Mouse (Mus musculus) forebrain, embryonic 12.5 days (tissue): ENCODE data around the gene Fxn. TPM values are rescaled to one million over a fixed set of nuclear protein-coding genes. Genes with fewer than 3 reads are reported as not detected.

Experiments
- ATAC-seq: fragments of 200-750 bp; cut with Nextera tagmentation; 2 replicates; pipeline ENCODE4 v1.8.0; 2017; ENCODE audit warnings: moderate TSS enrichment; ENCODE audit not compliant: low FRiP score
- H3K27ac ChIP-seq: fragments of 300-500 bp; sonication (generic); 2 replicates; pipeline ENCODE4 v1.5.1; 2016; ENCODE audit warnings: mild to moderate bottlenecking
- H3K27me3 ChIP-seq: fragments of 300-500 bp; sonication (generic); 2 replicates; pipeline ENCODE4 v1.6.1; 2016; ENCODE audit warnings: mild to moderate bottlenecking
- H3K36me3 ChIP-seq: fragments of 300-500 bp; sonication (generic); replicated peaks from 2 replicates; pipeline ENCODE4 v1.6.1; 2016; ENCODE audit warnings: mild to moderate bottlenecking
- H3K4me1 ChIP-seq: fragments of 300-500 bp; sonication (generic); 2 replicates; pipeline ENCODE4 v1.6.1; 2016
- H3K4me2 ChIP-seq: fragments of 300-500 bp; sonication (generic); 2 replicates; pipeline ENCODE4 v1.6.1; 2016; ENCODE audit warnings: mild to moderate bottlenecking, moderate library complexity
- H3K4me3 ChIP-seq: fragments of 300-500 bp; sonication (generic); replicated peaks from 2 replicates; pipeline ENCODE4 v1.5.1; 2016; ENCODE audit warnings: mild to moderate bottlenecking
- H3K9ac ChIP-seq: fragments of 300-500 bp; sonication (generic); 2 replicates; pipeline ENCODE4 v1.6.1; 2016; ENCODE audit warnings: mild to moderate bottlenecking
- H3K9me3 ChIP-seq: fragments of 300-500 bp; sonication (generic); 2 replicates; pipeline ENCODE4 v1.6.1; 2016
- WGBS: fragments of 180-500 bp; shearing (Covaris S2); methylation state at CpG from one replicate; pipeline ENCODE4 v1.1.7; 2016; 5-methylcytosine and 5-hydroxymethylcytosine counted together
- polyA plus RNA-seq: library from polyadenylated mRNA; unstranded; fragments of >200 nt; fragmentation: Nextera tagmentation; extraction: Ambion mirVana; gene quantifications from 2 replicates; pipeline ENCODE4 v1.2.1, GENCODE M21; 2016

Gene Fxn
- polyA plus RNA-seq, 1 experiment from 2014 or later = 52.2 TPM

DNA sequence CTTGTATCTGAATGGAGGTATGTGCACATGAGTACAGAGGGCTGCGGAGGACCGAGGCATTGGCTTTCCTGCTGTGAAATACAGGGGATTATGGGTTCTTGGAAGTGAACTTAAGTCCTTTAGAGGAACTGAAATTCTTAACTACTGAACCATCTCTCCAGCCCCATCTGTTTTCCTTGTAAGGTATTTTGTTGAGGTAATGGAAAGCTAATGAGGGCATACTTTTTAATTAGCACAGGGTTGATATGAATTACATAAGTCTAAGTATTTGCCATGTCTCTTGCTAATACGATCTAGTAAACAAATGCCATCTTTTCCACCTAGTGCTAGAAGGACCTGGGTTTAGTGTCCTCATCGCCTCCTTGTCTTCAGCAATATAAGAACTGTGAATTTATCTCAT lies 34.8 kb upstream of the Fxn start:
- no peaks in the 10 kb centered on the region for H3K9me3 ChIP-seq
- no peak for ATAC-seq
- H3K4me2 ChIP-seq = no peak overlapping the region
- no peak overlapping the region for H3K9ac ChIP-seq
- H3K36me3 ChIP-seq = no peaks in the 10 kb centered on the region
- H3K27me3 ChIP-seq = 0 out of 2 replicates have a peak, but pooled peaks cover 3% of the 10 kb centered on the region
- 84% methylated on average over 4 of the region's 4 CpGs for WGBS
- no peak overlapping the region for H3K27ac ChIP-seq
- H3K4me1 ChIP-seq = peaks cover 44% of the 10 kb centered on the region
- no peak overlapping the region for H3K4me3 ChIP-seq

DNA sequence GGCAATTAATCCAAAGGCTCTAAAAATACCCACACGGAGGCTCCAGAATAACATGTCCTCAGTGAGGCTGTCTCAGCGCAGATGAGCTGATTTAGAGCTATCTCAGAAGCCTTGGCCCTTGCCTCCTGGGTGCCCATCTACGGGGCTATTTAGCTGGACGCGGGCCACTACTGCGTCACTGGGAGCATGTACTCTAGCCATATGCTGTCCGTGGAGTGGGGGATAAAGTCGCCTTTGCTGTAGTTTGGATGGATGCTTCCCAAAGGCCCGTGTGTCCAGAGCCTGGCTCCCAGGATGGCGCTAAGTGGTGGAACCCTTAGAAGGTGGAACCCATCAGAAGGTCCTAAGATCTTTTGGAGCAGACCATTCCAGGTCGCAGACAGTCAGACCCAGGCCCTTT lies 34.3 kb upstream of the Fxn start:
- 95% methylated on average over 11 of the region's 11 CpGs for WGBS
- Histone ChIP-seq H3K4me3 (no peak overlapping the region), H3K36me3 (no peaks in the 10 kb centered on the region), H3K4me1 (peaks cover 44% of the 10 kb centered on the region), H3K27ac (no peak overlapping the region), H3K4me2 (no peak overlapping the region), H3K27me3 (0 out of 2 replicates have a peak, but pooled peaks cover 3% of the 10 kb centered on the region), H3K9ac (no peak overlapping the region), H3K9me3 (no peaks in the 10 kb centered on the region)
- ATAC-seq = no peak

DNA sequence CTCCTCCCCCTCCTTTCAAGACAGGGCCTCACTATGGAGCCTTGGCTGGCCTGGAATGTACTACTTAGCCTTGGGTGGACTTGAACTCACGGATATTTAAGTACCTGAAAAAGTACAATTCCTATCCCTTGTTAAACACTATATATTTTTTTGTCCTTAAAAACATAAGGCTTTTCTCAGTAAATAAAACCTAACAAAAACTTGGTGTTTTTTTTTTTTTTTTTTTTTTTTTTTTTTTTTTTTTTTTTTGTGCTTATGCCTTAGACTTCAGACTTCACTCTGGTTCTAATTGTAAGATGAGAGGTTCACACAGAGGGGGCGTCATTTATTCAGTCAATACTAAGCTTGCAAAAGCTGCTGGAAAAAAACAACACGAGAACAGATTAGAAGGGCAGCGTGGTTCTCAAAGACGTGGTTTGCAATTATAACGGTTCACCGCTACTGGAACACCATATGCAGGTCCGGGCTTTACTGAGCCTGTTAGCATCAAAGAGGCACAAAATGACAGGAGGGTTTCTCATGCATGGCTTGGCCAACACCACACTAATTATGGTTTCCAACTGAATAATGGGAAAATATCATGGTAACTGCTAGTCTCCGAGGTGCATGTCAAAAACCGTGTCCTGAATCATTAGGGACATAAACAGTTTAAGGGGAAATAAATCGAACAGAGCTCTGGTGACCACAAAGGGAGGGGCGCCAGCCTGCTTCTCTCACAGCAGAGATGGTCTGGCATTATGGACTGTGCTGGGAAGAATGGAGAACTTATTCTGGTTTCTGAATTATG lies 32.3 kb upstream of the Fxn start:
- Histone ChIP-seq H3K27ac (peak overlapping the region; percentile 73), H3K9me3 (no peaks in the 10 kb centered on the region), H3K4me3 (no peak overlapping the region), H3K4me1 (peaks cover 50% of the 10 kb centered on the region), H3K4me2 (no peak overlapping the region), H3K36me3 (no peaks in the 10 kb centered on the region), H3K27me3 (0 out of 2 replicates have a peak, but pooled peaks cover 3% of the 10 kb centered on the region), H3K9ac (no peak overlapping the region)
- 21% methylated on average over 12 of the region's 12 CpGs for WGBS
- peak; percentile 76 for ATAC-seq

DNA sequence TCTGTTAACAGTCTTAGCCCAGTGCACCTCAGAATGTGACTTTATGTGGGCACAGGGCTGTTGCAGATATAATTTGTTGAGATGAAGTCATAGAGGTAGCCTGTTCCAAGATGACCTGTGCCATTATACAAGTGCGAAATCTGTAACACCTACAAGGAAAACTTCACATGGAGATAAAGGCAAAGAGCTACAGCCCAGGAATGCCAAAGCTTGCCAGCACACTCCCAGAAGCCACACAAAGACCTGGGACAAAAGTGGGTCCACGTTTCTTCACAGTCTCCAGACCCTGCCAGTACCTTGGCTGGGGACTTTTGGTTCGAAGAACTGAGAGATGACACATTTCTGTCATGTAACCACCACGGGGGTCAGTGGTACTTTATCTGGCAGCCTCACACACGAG lies 31.6 kb upstream of the Fxn start:
- Histone ChIP-seq H3K9me3 (no peaks in the 10 kb centered on the region), H3K9ac (no peak overlapping the region), H3K4me2 (no peak overlapping the region), H3K36me3 (no peaks in the 10 kb centered on the region), H3K27ac (peak overlapping the region; percentile 69), H3K4me3 (no peak overlapping the region), H3K27me3 (0 out of 2 replicates have a peak, but pooled peaks cover 3% of the 10 kb centered on the region), H3K4me1 (peaks cover 50% of the 10 kb centered on the region)
- ATAC-seq = no peak
- 82% methylated on average over 5 of the region's 5 CpGs for WGBS

DNA sequence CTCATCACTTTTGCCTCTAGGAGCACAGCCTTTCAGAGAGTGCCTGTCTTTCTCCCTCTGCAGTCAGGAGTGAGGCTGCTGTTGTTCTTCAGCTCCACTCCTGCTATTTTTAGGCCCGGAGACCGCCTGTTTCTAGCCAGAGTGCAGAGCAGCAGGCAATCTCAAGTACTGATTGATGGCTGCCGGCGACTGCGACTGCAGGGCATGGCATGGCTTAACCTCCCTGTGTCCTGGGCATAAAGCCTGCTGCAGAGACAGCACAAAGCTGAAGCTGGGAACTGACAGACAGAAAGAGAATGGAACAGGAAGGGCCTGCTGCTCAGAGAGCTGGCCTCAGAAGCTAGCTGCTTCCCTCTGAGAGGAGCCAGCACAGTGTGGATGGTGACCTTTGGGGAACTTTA lies 27.9 kb upstream of the Fxn start:
- H3K4me3 ChIP-seq = no peak overlapping the region
- no peak overlapping the region for H3K4me2 ChIP-seq
- 5% methylated on average over 5 of the region's 5 CpGs for WGBS
- H3K4me1 ChIP-seq = peaks cover 26% of the 10 kb centered on the region
- 0 out of 2 replicates have a peak overlapping the region, but pooled peaks have one; percentile 25 for H3K9ac ChIP-seq
- peak overlapping the region; percentile 71 for H3K27ac ChIP-seq
- no peaks in the 10 kb centered on the region for H3K9me3 ChIP-seq
- peaks cover 6% of the 10 kb centered on the region for H3K27me3 ChIP-seq
- no peaks in the 10 kb centered on the region for H3K36me3 ChIP-seq
- 0 out of 2 replicates have a peak, but pooled peaks have one; percentile 10 for ATAC-seq

DNA sequence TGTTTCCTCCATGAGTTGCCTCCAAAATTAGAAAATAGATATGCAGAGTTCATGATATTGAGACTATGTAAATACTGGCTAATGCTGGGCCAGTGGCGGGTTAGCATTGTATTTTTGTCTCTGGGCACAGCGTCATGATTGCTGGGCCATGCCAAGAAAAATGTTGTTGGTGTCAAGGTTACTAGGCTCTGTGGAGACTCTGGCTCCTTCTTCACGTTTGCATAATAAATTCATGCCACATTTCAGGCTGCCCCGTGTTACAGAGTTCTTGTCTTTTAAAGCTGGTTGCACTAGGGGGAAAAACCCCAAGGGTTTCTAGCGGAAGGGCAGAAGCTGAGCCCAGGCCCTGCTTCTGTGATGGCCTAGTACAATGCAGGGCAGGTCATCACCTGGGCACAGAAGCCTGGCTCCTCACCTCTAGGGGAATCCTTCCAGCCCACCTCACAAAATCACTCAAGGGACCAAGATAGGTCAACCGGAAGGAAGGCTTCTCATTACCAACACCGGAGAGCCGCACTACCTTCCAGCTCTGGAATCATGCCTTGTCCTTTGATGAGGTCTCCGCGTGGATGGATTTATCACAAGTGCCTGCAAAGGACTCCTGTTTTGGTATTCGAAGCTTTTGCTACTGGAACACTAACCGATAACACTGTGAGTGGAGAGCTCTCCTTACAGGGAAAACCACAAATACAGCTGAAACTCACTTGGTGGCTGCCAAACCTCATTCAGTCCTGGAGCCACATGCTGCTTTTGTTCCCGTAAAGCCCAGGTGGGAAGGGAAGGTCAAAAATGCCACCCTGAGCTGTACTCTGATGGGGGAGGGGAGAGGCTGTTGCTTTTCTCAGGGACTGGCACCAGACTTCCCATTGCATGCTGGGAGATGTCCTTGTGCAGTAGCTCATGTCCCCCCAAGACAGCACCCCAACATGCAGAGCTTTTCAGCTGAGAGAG lies 27.1 kb upstream of the Fxn start:
- 0 out of 2 replicates have a peak overlapping the region, but pooled peaks have one; percentile 25 for H3K9ac ChIP-seq
- H3K4me2 ChIP-seq = no peak overlapping the region
- no peaks in the 10 kb centered on the region for H3K9me3 ChIP-seq
- H3K27me3 ChIP-seq = peaks cover 8% of the 10 kb centered on the region
- peaks cover 21% of the 10 kb centered on the region for H3K4me1 ChIP-seq
- no peaks in the 10 kb centered on the region for H3K36me3 ChIP-seq
- H3K27ac ChIP-seq = peak overlapping the region; percentile 71
- no peak overlapping the region for H3K4me3 ChIP-seq
- ATAC-seq = 0 out of 2 replicates have a peak, but pooled peaks have one; percentile 5
- WGBS = 68% methylated on average over 13 of the region's 13 CpGs

DNA sequence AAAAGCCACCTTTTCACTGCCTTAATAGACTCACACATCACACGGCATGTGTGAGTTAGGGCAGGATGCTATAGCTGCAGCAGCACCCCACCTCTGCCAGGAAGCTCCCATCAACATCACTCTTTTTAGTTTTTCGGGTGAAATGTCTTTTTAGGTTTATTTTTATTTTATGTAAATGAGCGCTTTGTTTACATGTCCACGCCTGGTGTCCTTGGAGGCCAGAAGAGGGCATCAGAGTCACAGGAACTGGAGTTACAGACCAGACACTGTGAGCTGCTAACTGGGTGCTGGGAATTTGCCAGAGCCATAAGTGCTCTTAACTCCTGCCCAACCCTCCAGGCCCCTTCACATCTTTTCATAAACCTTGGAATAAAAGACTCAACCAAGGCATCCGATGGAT lies 25.9 kb upstream of the Fxn start:
- Histone ChIP-seq H3K27ac (no peak overlapping the region), H3K9me3 (no peaks in the 10 kb centered on the region), H3K9ac (no peak overlapping the region), H3K4me3 (no peak overlapping the region), H3K4me1 (peaks cover 23% of the 10 kb centered on the region), H3K4me2 (no peak overlapping the region), H3K27me3 (peaks cover 8% of the 10 kb centered on the region), H3K36me3 (no peaks in the 10 kb centered on the region)
- WGBS = 91% methylated on average over 5 of the region's 5 CpGs
- ATAC-seq = no peak

DNA sequence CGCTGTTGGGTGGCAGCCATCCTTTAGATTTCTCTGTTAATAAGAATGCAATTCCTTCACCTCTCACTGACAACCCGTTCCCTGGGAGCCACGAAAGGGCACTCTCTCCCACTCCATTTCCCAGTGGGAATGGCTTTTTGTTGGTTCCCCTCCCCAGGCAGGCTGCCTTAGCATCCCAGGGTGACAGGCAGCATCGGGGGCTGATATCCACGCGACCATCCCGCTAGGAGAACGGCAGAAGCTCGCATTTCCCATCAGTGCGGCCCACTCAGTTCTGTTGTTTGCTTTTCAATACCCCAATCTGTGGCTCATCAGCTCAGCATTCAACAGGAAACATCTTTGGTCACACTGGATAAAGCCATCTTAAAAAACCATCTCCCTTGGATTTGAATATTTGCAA lies 21.8 kb upstream of the Fxn start:
- H3K4me3 ChIP-seq = no peak overlapping the region
- no peak for ATAC-seq
- H3K4me1 ChIP-seq = peaks cover 14% of the 10 kb centered on the region
- no peaks in the 10 kb centered on the region for H3K9me3 ChIP-seq
- no peaks in the 10 kb centered on the region for H3K36me3 ChIP-seq
- H3K4me2 ChIP-seq = no peak overlapping the region
- no peak overlapping the region for H3K9ac ChIP-seq
- 46% methylated on average over 10 of the region's 10 CpGs for WGBS
- peaks cover 8% of the 10 kb centered on the region for H3K27me3 ChIP-seq
- H3K27ac ChIP-seq = no peak overlapping the region

DNA sequence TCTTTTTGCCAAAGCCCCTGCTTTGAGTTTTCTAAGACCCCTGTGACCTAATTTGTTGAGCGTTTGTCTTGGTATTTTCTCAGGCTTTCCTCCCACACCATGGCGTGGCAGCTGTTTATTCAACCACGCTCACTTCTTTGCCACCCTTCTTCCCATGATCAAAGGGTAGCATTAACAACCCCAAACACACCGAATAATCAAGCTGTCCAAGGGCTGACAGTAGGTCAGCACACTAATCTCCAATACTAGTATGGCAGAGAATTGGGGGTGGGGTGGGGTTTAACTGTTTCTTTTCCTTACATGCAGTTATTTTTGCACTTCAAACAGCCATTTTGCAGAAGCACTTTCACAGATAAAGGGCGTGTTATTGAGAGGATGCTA lies 21.4 kb upstream of the Fxn start:
- peak overlapping the region; percentile 52; the same call in 1 of the 2 replicates for H3K4me2 ChIP-seq
- peaks cover 14% of the 10 kb centered on the region for H3K4me1 ChIP-seq
- no peaks in the 10 kb centered on the region for H3K36me3 ChIP-seq
- no peak overlapping the region for H3K4me3 ChIP-seq
- H3K9me3 ChIP-seq = no peaks in the 10 kb centered on the region
- no peak for ATAC-seq
- H3K27me3 ChIP-seq = peaks cover 8% of the 10 kb centered on the region
- no peak overlapping the region for H3K9ac ChIP-seq
- 16% methylated on average over 5 of the region's 5 CpGs for WGBS
- no peak overlapping the region for H3K27ac ChIP-seq

DNA sequence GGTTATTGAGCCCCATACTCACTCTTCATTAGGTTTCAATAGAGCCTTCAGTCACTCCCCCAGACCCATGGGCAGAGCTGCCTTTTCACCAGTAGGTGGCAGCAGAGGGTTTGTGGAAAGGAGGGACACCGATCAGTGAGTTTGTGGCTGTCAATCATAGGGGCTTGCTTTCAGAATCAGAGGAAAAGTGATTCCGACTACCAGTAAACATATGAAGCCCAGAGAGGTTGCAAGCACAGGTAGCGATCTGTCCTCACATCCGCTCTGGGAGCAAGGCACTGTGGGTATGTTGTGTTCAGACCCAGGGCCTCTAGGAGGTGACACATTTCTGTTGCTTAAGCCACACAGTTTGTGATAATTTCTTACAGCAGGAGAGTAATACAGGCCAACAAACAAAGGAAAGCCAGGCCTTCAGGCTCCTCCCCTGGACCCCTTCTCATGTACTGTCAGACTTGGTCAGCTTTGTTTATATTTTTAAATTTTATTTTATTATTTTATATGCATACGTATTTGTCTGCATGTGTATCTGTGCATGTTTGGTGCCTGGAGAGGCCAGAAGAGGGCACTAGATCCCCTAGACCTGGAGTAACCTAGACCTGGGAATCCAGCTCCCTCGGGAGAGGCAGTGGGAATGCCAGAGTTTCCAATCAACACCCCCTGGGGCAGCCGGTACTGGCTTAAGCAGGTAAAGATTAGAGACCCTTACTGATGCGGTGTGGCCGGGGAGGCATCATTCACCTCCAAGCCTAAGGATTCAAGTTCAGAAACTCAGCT lies 20.8 kb upstream of the Fxn start:
- no peaks in the 10 kb centered on the region for H3K36me3 ChIP-seq
- peak overlapping the region; percentile 52 for H3K4me2 ChIP-seq
- no peak overlapping the region for H3K27ac ChIP-seq
- peaks cover 8% of the 10 kb centered on the region for H3K27me3 ChIP-seq
- peak; percentile 88 for ATAC-seq
- 2% methylated on average over 9 of the region's 9 CpGs for WGBS
- 0 out of 2 replicates have a peak overlapping the region, but pooled peaks have one; percentile 30 for H3K9ac ChIP-seq
- no peaks in the 10 kb centered on the region for H3K9me3 ChIP-seq
- H3K4me1 ChIP-seq = peaks cover 14% of the 10 kb centered on the region
- peak overlapping the region; percentile 23 for H3K4me3 ChIP-seq

DNA sequence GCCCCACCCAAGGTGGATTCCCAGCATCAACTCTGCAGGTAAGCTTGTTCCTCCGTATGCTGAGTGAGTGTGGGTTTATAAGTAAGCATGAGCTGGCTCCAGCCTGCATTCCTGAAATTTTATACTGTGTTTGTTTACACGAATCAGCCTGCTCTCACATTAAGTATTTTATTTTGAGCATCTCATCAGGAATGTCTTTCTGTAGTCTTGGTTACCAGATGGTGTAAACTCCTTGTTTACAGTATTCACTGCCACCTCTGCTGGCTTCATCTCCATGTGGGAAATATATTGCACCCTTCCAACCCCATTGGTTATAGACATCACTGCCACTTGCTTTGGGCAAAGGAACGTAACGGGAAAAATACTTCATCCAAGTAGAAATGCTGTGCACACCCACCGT lies 13.1 kb upstream of the Fxn start:
- H3K27ac ChIP-seq = no peak overlapping the region
- WGBS = 84% methylated on average over 5 of the region's 5 CpGs
- no peak overlapping the region for H3K4me3 ChIP-seq
- H3K36me3 ChIP-seq = no peaks in the 10 kb centered on the region
- no peak overlapping the region for H3K9ac ChIP-seq
- ATAC-seq = no peak
- H3K4me1 ChIP-seq = no peaks in the 10 kb centered on the region
- no peaks in the 10 kb centered on the region for H3K27me3 ChIP-seq
- no peaks in the 10 kb centered on the region for H3K9me3 ChIP-seq
- H3K4me2 ChIP-seq = no peak overlapping the region

DNA sequence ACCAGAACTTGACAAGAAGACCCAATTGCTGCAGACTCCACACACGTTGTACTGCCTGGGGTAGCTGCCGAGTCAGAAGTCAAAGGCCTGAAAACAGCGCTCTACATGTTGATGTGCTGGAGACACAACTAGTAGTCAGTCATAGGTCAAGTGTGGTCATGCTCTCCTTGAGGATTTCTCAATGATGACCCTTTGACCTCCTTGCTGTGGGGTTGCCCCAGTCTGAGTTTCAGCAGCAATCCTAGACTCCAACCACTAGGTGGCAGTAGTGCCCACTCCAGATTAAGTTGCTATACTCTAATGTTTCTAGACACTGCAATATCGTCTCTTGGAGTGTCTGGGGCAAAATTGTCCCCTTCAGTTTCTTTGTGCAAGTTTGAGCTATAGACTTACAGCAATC lies 3.8 kb upstream of the Fxn start:
- Histone ChIP-seq H3K27me3 (no peaks in the 10 kb centered on the region), H3K4me1 (peaks cover 7% of the 10 kb centered on the region), H3K4me2 (no peak overlapping the region), H3K36me3 (no peaks in the 10 kb centered on the region), H3K4me3 (no peak overlapping the region), H3K9me3 (no peaks in the 10 kb centered on the region), H3K9ac (no peak overlapping the region), H3K27ac (no peak overlapping the region)
- no peak for ATAC-seq
- WGBS = 62% methylated on average over 4 of the region's 4 CpGs
